Mouse (Mus musculus) limb, embryonic 14.5 days (tissue): ENCODE data around the gene Arhgef15. TPM values are rescaled to one million over a fixed set of nuclear protein-coding genes. Genes with fewer than 3 reads are reported as not detected.

Experiments
- ATAC-seq: fragments of 200-750 bp; cut with Nextera tagmentation; 2 replicates; pipeline ENCODE4 v1.8.0; 2017; ENCODE audit warnings: low read depth, moderate number of reproducible peaks, moderate TSS enrichment; ENCODE audit not compliant: low FRiP score
- DNase-seq: peaks from one replicate; pipeline ENCODE4 v3.0.0-alpha.2; 2015; ENCODE audit warnings: low spot score
- H3K27ac ChIP-seq: fragments of 300-500 bp; sonication (generic); replicated peaks from 2 replicates; pipeline ENCODE4 v1.5.1; 2014; ENCODE audit warnings: low read depth, mild to moderate bottlenecking, low read length, moderate library complexity, mixed read lengths
- H3K27me3 ChIP-seq: fragments of 300-500 bp; sonication (generic); 2 replicates; pipeline ENCODE4 v1.6.1; 2014; ENCODE audit warnings: low read length, mixed read lengths; ENCODE audit not compliant: control insufficient read depth, insufficient read depth
- H3K36me3 ChIP-seq: fragments of 300-500 bp; sonication (generic); 2 replicates; pipeline ENCODE4 v1.6.1; 2014; ENCODE audit warnings: mild to moderate bottlenecking, low read length, moderate library complexity, mixed read lengths; ENCODE audit not compliant: control insufficient read depth, insufficient read depth
- H3K4me1 ChIP-seq: fragments of 300-500 bp; sonication (generic); 2 replicates; pipeline ENCODE4 v1.6.1; 2014; ENCODE audit warnings: antibody characterized with exemption, low read length, mixed read lengths; ENCODE audit not compliant: control insufficient read depth, insufficient read depth
- H3K4me2 ChIP-seq: fragments of 300-500 bp; sonication (generic); replicated peaks from 2 replicates; pipeline ENCODE4 v1.6.1; 2014; ENCODE audit warnings: low read depth, mild to moderate bottlenecking, low read length, moderate library complexity; ENCODE audit not compliant: severe bottlenecking
- H3K4me3 ChIP-seq: fragments of 300-500 bp; sonication (generic); replicated peaks from 2 replicates; pipeline ENCODE4 v1.5.1; 2014; ENCODE audit warnings: low read length
- H3K9ac ChIP-seq: fragments of 300-500 bp; sonication (generic); 2 replicates; pipeline ENCODE4 v1.6.1; 2014; ENCODE audit warnings: mild to moderate bottlenecking, low read depth, low read length, moderate library complexity; ENCODE audit not compliant: severe bottlenecking
- H3K9me3 ChIP-seq: fragments of 300-500 bp; sonication (generic); 2 replicates; pipeline ENCODE4 v1.6.1; 2016; ENCODE audit warnings: low read length; ENCODE audit not compliant: control insufficient read depth
- POLR2A ChIP-seq: fragments of 200-500 bp; IDR thresholded peaks from 2 replicates; pipeline ENCODE4 v1.8.0; 2012; ENCODE audit warnings: inconsistent platforms, mild to moderate bottlenecking, moderate library complexity, borderline replicate concordance; ENCODE audit not compliant: insufficient read depth, insufficient read length; ENCODE audit errors: extremely low read depth
- WGBS: fragments of 180-500 bp; shearing (Covaris S2); extraction: QIAGEN DNeasy Blood & Tissue Kit; methylation state at CpG from one replicate; pipeline ENCODE4 v1.1.7; 2014; 5-methylcytosine and 5-hydroxymethylcytosine counted together
- polyA plus RNA-seq, 2 experiments: library from polyadenylated mRNA; depleted of rRNA in 1 of 2; stranded (reverse) in 1 of 2; unstranded in 1 of 2; fragments of >200 nt; fragmentation: Nextera tagmentation in 1 of 2; extraction: Ambion mirVana in 1 of 2; gene quantifications; 2 replicates each; pipeline versions ENCODE4 v1.2.1 to v1.2.3; 2012 to 2014

Arhgef15 gene
- polyA plus RNA-seq, 2 experiments: 5.3 to 12.3 TPM

DNA sequence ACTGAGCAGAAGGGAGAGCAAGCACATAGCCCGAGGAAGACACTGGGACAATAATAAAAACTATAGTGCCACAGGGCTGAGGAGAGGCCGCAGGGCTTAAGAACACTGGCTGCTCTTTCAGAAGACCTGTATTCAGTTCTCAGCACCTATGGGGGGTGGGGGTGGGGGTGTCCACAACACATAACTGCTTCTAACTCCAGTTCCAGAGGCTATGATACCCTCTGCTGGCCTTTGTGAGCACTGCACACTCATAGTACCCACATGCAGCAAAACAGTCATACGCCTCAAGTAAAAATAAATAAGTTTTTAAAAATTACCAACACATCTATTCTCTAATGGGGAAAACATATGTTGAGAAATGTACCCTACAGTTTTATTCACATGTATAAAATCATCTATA is 37.1 kb upstream of the Arhgef15 start:
- no peak for DNase-seq
- Histone ChIP-seq H3K9me3 (no peaks in the 10 kb centered on the region), H3K36me3 (peaks cover 92% of the 10 kb centered on the region), H3K27me3 (no peaks in the 10 kb centered on the region), H3K9ac (no peak overlapping the region), H3K4me3 (no peak overlapping the region), H3K4me2 (no peak overlapping the region), H3K4me1 (no peaks in the 10 kb centered on the region), H3K27ac (no peak overlapping the region)
- WGBS: 91% methylated on average over 3 of the region's 3 CpGs
- no peak for ATAC-seq
- TF ChIP-seq POLR2A: no peak

DNA sequence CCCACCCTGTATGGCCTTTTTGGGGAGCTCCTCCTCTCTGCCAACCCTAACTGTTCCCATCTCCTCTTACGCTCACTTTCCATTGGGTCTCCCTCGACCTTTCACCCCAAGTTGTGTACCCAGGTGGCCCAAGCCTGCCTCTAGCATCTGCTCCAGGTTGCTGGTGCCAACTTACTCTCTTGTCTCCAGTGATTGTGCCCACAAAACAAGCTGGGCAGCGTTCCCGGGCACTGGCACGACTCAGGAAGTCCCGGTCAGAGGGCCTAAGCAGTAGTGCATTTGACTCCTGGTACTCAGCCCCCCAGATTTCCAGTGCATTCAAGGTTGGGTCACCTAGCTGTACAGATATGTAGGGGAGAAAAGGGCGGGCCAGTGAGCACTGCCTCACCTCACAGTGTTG is 35.8 kb upstream of the Arhgef15 start:
- Histone ChIP-seq H3K36me3 (peaks cover 91% of the 10 kb centered on the region), H3K9me3 (no peaks in the 10 kb centered on the region), H3K4me3 (no peak overlapping the region), H3K9ac (no peak overlapping the region), H3K27me3 (no peaks in the 10 kb centered on the region), H3K4me2 (no peak overlapping the region), H3K4me1 (no peaks in the 10 kb centered on the region), H3K27ac (no peak overlapping the region)
- 91% methylated on average over 7 of the region's 7 CpGs for WGBS
- DNase-seq: no peak
- no peak for TF ChIP-seq POLR2A
- ATAC-seq: no peak

DNA sequence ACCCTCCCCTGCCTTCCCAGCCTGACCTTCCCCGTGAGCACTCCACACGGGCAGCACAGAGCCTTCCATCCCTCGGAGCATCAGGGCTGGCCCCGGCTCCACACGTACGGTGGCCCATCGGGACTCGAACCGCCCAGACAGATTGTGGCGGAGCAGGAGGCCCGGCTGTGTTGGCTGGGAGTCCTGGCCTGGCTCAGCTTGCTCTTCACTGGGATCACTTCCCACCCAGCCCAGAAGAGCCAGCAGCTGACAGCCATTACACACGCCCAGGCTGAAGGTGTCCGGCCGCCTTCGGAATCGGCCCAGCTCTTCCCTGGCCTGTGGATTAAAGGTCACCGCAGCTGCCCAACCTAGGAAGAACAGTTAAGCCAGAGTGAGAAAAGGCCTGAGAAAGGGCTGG is 31.1 kb upstream of the Arhgef15 start:
- Histone ChIP-seq H3K36me3 (peaks cover 61% of the 10 kb centered on the region), H3K27ac (no peak overlapping the region), H3K27me3 (no peaks in the 10 kb centered on the region), H3K9me3 (no peaks in the 10 kb centered on the region), H3K4me2 (no peak overlapping the region), H3K4me3 (no peak overlapping the region), H3K9ac (no peak overlapping the region), H3K4me1 (no peaks in the 10 kb centered on the region)
- ATAC-seq (no peak), DNase-seq (no peak)
- WGBS: 91% methylated on average over 17 of the region's 17 CpGs
- TF ChIP-seq POLR2A: no peak

DNA sequence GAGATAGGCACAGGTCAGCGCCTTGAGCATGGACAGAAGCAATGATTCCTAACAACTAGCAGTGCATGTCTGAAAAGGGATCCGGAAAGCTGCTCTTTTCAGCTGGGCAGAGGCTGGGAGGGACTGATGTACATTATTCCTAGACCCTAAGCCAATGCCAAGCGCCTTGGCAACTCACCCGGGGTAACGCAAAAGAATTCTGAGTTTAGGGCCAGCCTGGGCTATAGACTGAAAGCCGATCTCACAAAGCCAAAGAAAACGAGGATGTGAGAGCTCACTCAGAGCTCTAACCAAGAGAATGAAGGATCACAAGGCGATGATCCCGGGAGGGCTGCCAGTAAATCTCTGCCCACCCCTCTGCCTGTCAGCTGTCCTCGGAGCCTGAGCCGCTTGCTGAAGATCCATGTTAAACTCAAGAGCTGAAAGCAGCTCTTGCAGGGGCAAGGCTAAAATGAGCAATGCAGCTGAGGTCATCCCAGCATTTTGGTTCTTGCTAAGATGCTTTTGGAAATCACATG is 30.1 kb upstream of the Arhgef15 start:
- no peak for TF ChIP-seq POLR2A
- H3K4me3 ChIP-seq: no peak overlapping the region
- no peaks in the 10 kb centered on the region for H3K4me1 ChIP-seq
- DNase-seq (no peak), ATAC-seq (no peak)
- no peak overlapping the region for H3K9ac ChIP-seq
- no peaks in the 10 kb centered on the region for H3K9me3 ChIP-seq
- no peak overlapping the region for H3K27ac ChIP-seq
- peaks cover 52% of the 10 kb centered on the region for H3K36me3 ChIP-seq
- H3K4me2 ChIP-seq: no peak overlapping the region
- 93% methylated on average over 11 of the region's 11 CpGs for WGBS
- H3K27me3 ChIP-seq: no peaks in the 10 kb centered on the region

DNA sequence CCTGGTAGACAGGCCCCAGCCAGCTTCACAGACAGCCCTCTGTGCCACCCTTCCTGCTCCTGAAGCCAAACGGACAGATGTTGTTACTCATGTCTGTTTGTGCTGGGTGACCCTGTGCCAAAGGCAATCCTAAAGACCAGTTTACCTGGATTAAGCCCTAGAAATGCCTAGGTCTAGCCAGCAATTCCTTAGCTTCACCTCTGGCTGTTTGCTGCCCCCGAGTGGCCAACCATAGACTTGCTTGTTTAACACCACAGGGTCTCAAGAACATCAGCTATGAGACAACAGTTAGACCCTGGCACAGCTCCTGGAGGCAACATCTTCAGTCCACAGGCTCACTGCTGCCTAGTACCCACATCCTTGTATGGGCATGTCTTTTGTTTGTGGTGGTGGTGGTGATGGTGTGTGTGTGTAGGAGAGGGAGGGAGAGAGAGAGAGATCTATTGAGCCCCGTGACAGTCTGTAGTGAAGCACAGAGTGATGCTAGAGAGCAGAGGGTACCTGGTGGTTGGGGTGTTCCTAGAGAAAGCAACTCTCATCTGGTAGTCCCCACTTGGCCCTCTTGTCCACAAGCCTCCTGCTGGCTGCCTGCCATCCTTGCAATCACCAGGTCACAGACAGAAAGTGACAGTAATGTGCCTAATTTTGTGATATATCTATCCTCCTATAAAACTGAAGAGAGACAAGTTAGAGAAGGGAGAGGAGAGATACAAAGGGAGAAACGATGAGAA is 25.5 kb upstream of the Arhgef15 start:
- Histone ChIP-seq H3K27me3 (no peaks in the 10 kb centered on the region), H3K27ac (no peak overlapping the region), H3K9me3 (no peaks in the 10 kb centered on the region), H3K9ac (no peak overlapping the region), H3K4me1 (no peaks in the 10 kb centered on the region), H3K36me3 (peaks cover 9% of the 10 kb centered on the region), H3K4me3 (no peak overlapping the region), H3K4me2 (no peak overlapping the region)
- TF ChIP-seq POLR2A: no peak
- DNase-seq (peak; percentile 86), ATAC-seq (peak; percentile 47; the same call in 1 of the 2 replicates)
- 36% methylated on average over 4 of the region's 4 CpGs for WGBS
